Mouse (Mus musculus) heart, embryonic 16.5 days (tissue): ENCODE results near the gene Psmd5. TPM values are rescaled to one million over a fixed set of nuclear protein-coding genes. Genes with fewer than 3 reads are reported as not detected.

Experiments
- ATAC-seq: fragments of 200-750 bp; cut with Nextera tagmentation; replicated peaks from 2 replicates; pipeline ENCODE4 v1.8.0; 2017; ENCODE audit warnings: moderate number of reproducible peaks; ENCODE audit not compliant: insufficient read depth, low FRiP score; ENCODE audit errors: extremely low read depth
- H3K27ac ChIP-seq: fragments of 300-500 bp; sonication (generic); 2 replicates; pipeline ENCODE4 v1.5.1; 2014; ENCODE audit warnings: mild to moderate bottlenecking, low read length, control low read depth, moderate library complexity
- H3K27me3 ChIP-seq: fragments of 300-500 bp; sonication (generic); 2 replicates; pipeline ENCODE4 v1.6.1; 2014; ENCODE audit warnings: low read length, mixed read lengths; ENCODE audit not compliant: control insufficient read depth, insufficient read depth
- H3K36me3 ChIP-seq: fragments of 300-500 bp; sonication (generic); 2 replicates; pipeline ENCODE4 v1.6.1; 2014; ENCODE audit not compliant: control insufficient read depth, insufficient read depth
- H3K4me1 ChIP-seq: fragments of 300-500 bp; sonication (generic); 2 replicates; pipeline ENCODE4 v1.6.1; 2014; ENCODE audit warnings: low read length, mixed read lengths; ENCODE audit not compliant: control insufficient read depth, insufficient read depth
- H3K4me2 ChIP-seq: fragments of 300-500 bp; sonication (generic); 2 replicates; pipeline ENCODE4 v1.6.1; 2014; ENCODE audit warnings: low read depth, mild to moderate bottlenecking, control low read depth, low read length
- H3K4me3 ChIP-seq: fragments of 300-500 bp; sonication (generic); 2 replicates; pipeline ENCODE4 v1.5.1; 2014; ENCODE audit warnings: mild to moderate bottlenecking, control low read depth, low read length
- H3K9ac ChIP-seq: fragments of 300-500 bp; sonication (generic); 2 replicates; pipeline ENCODE4 v1.6.1; 2014; ENCODE audit warnings: low read length, control low read depth
- H3K9me3 ChIP-seq: fragments of 300-500 bp; sonication (generic); replicated peaks from 2 replicates; pipeline ENCODE4 v1.6.1; 2016; ENCODE audit warnings: low read length; ENCODE audit not compliant: control insufficient read depth
- WGBS: fragments of 180-500 bp; shearing (Covaris S2); extraction: QIAGEN DNeasy Blood & Tissue Kit; methylation state at CpG from one replicate; pipeline ENCODE4 v1.1.7; 2014; 5-methylcytosine and 5-hydroxymethylcytosine counted together
- polyA plus RNA-seq: library from polyadenylated mRNA; unstranded; fragments of >200 nt; fragmentation: Nextera tagmentation; extraction: Ambion mirVana; gene quantifications from 2 replicates; pipeline ENCODE4 v1.2.1, GENCODE M21; 2015

Gene Psmd5
- polyA plus RNA-seq, 1 experiment from 2014 or later = 57.4 TPM

- H3K27me3 ChIP-seq = peaks cover 3% of the 10 kb centered on the region
- ATAC-seq = no peak
- H3K27ac ChIP-seq = no peak overlapping the region
- no peak overlapping the region for H3K9ac ChIP-seq
- H3K36me3 ChIP-seq = 0 out of 2 replicates have a peak, but pooled peaks cover 2% of the 10 kb centered on the region
- H3K4me3 ChIP-seq = no peak overlapping the region
- no peak overlapping the region for H3K4me2 ChIP-seq
- H3K9me3 ChIP-seq = no peaks in the 10 kb centered on the region
- H3K4me1 ChIP-seq = peaks cover 19% of the 10 kb centered on the region; the same call in 1 of the 2 replicates
- 87% methylated on average over 5 of the region's 5 CpGs for WGBS
Observed at GRCm38 (mm10) chr2:34911871-34912270, 37.1 kb upstream of the Psmd5 start.

- H3K27me3 ChIP-seq = peaks cover 3% of the 10 kb centered on the region
- H3K4me2 ChIP-seq = no peak overlapping the region
- H3K9me3 ChIP-seq = no peaks in the 10 kb centered on the region
- no peak for ATAC-seq
- H3K36me3 ChIP-seq = 0 out of 2 replicates have a peak, but pooled peaks cover 2% of the 10 kb centered on the region
- no peak overlapping the region for H3K4me3 ChIP-seq
- 89% methylated on average over 4 of the region's 4 CpGs for WGBS
- no peak overlapping the region for H3K9ac ChIP-seq
- no peak overlapping the region for H3K27ac ChIP-seq
- peaks cover 12% of the 10 kb centered on the region; the same call in 1 of the 2 replicates for H3K4me1 ChIP-seq
Observed at GRCm38 (mm10) chr2:34909719-34910118, 35.0 kb upstream of the Psmd5 start.

GRCm38 (mm10) chr2:34906861-34907604 is 32.3 kb upstream of the Psmd5 start:
- 48% methylated on average over 12 of the region's 12 CpGs for WGBS
- Histone ChIP-seq H3K36me3 (0 out of 2 replicates have a peak, but pooled peaks cover 2% of the 10 kb centered on the region), H3K4me2 (no peak overlapping the region), H3K9me3 (no peaks in the 10 kb centered on the region), H3K4me1 (peaks cover 15% of the 10 kb centered on the region), H3K27ac (no peak overlapping the region), H3K4me3 (no peak overlapping the region), H3K9ac (no peak overlapping the region), H3K27me3 (peaks cover 3% of the 10 kb centered on the region; the same call in 1 of the 2 replicates)
- no peak for ATAC-seq

GRCm38 (mm10) chr2:34906426-34906825 is 31.7 kb upstream of the Psmd5 start:
- Histone ChIP-seq H3K4me1 (peaks cover 15% of the 10 kb centered on the region), H3K9me3 (no peaks in the 10 kb centered on the region), H3K36me3 (0 out of 2 replicates have a peak, but pooled peaks cover 2% of the 10 kb centered on the region), H3K9ac (no peak overlapping the region), H3K27me3 (no peaks in the 10 kb centered on the region; the same call in 1 of the 2 replicates), H3K4me3 (no peak overlapping the region), H3K4me2 (no peak overlapping the region), H3K27ac (no peak overlapping the region)
- no peak for ATAC-seq
- 70% methylated on average over 6 of the region's 6 CpGs for WGBS

GRCm38 (mm10) chr2:34904849-34905542 is 30.2 kb upstream of the Psmd5 start:
- Histone ChIP-seq H3K4me1 (peaks cover 15% of the 10 kb centered on the region), H3K4me3 (peak overlapping the region; percentile 33), H3K9me3 (no peaks in the 10 kb centered on the region), H3K27me3 (no peaks in the 10 kb centered on the region), H3K27ac (peak overlapping the region; percentile 44; the same call in 1 of the 2 replicates), H3K9ac (peak overlapping the region; percentile 57), H3K4me2 (peak overlapping the region; percentile 74), H3K36me3 (no peaks in the 10 kb centered on the region)
- under 1% methylated on average over 34 of the region's 34 CpGs for WGBS
- ATAC-seq = peak; percentile 97

- no peaks in the 10 kb centered on the region for H3K9me3 ChIP-seq
- peak overlapping the region; percentile 44; the same call in 1 of the 2 replicates for H3K27ac ChIP-seq
- no peak overlapping the region; the same call in 1 of the 2 replicates for H3K4me2 ChIP-seq
- no peaks in the 10 kb centered on the region for H3K27me3 ChIP-seq
- 65% methylated on average over 4 of the region's 4 CpGs for WGBS
- no peak overlapping the region for H3K4me3 ChIP-seq
- H3K4me1 ChIP-seq = peaks cover 15% of the 10 kb centered on the region
- H3K9ac ChIP-seq = no peak overlapping the region
- ATAC-seq = no peak
- no peaks in the 10 kb centered on the region for H3K36me3 ChIP-seq
Observed at GRCm38 (mm10) chr2:34903652-34904405, 29.1 kb upstream of the Psmd5 start.

- 75% methylated on average over 7 of the region's 7 CpGs for WGBS
- H3K36me3 ChIP-seq = no peaks in the 10 kb centered on the region
- ATAC-seq = no peak
- no peaks in the 10 kb centered on the region for H3K9me3 ChIP-seq
- H3K27ac ChIP-seq = no peak overlapping the region
- no peak overlapping the region for H3K9ac ChIP-seq
- H3K4me3 ChIP-seq = no peak overlapping the region
- no peaks in the 10 kb centered on the region for H3K27me3 ChIP-seq
- H3K4me2 ChIP-seq = no peak overlapping the region
- H3K4me1 ChIP-seq = peaks cover 15% of the 10 kb centered on the region
Observed at GRCm38 (mm10) chr2:34903191-34903590, 28.4 kb upstream of the Psmd5 start.

- no peaks in the 10 kb centered on the region for H3K36me3 ChIP-seq
- H3K27me3 ChIP-seq = no peaks in the 10 kb centered on the region
- H3K4me2 ChIP-seq = no peak overlapping the region
- no peaks in the 10 kb centered on the region for H3K9me3 ChIP-seq
- no peak overlapping the region for H3K4me3 ChIP-seq
- H3K9ac ChIP-seq = no peak overlapping the region
- WGBS = 76% methylated on average over 6 of the region's 6 CpGs
- H3K4me1 ChIP-seq = peaks cover 15% of the 10 kb centered on the region
- H3K27ac ChIP-seq = no peak overlapping the region
- no peak for ATAC-seq
Observed at GRCm38 (mm10) chr2:34902731-34903130, 28.0 kb upstream of the Psmd5 start.
